Mouse (Mus musculus) liver, embryonic 15.5 days (tissue): Measurements from ENCODE around the gene Troap. TPM values are rescaled to one million over a fixed set of nuclear protein-coding genes. Genes with fewer than 3 reads are reported as not detected.

Experiments used
- ATAC-seq: fragments of 200-750 bp; cut with Nextera tagmentation; 2 replicates; pipeline ENCODE4 v1.8.0; 2017; ENCODE audit warnings: moderate number of reproducible peaks, mild to moderate bottlenecking, moderate library complexity; ENCODE audit not compliant: insufficient read depth
- H3K27ac ChIP-seq: fragments of 300-500 bp; sonication (generic); replicated peaks from 2 replicates; pipeline ENCODE4 v1.5.1; 2015; ENCODE audit warnings: mild to moderate bottlenecking, inconsistent platforms
- H3K27me3 ChIP-seq: fragments of 300-500 bp; sonication (generic); 2 replicates; pipeline ENCODE4 v1.6.1; 2015; ENCODE audit warnings: mild to moderate bottlenecking, inconsistent platforms
- H3K36me3 ChIP-seq: fragments of 300-500 bp; sonication (generic); replicated peaks from 2 replicates; pipeline ENCODE4 v1.6.1; 2015; ENCODE audit warnings: moderate library complexity, mild to moderate bottlenecking, inconsistent platforms
- H3K4me1 ChIP-seq: fragments of 300-500 bp; sonication (generic); replicated peaks from 2 replicates; pipeline ENCODE4 v1.6.1; 2015; ENCODE audit warnings: inconsistent platforms
- H3K4me2 ChIP-seq: fragments of 300-500 bp; sonication (generic); 2 replicates; pipeline ENCODE4 v1.6.1; 2015; ENCODE audit warnings: moderate library complexity, mild to moderate bottlenecking, inconsistent platforms
- H3K4me3 ChIP-seq: fragments of 300-500 bp; sonication (generic); replicated peaks from 2 replicates; pipeline ENCODE4 v1.5.1; 2015; ENCODE audit warnings: mild to moderate bottlenecking, inconsistent platforms
- H3K9ac ChIP-seq: fragments of 300-500 bp; sonication (generic); 2 replicates; pipeline ENCODE4 v1.6.1; 2015; ENCODE audit warnings: moderate library complexity, mild to moderate bottlenecking, inconsistent platforms
- H3K9me3 ChIP-seq: fragments of 300-500 bp; sonication (generic); replicated peaks from 2 replicates; pipeline ENCODE4 v1.6.1; 2016; ENCODE audit warnings: inconsistent platforms
- WGBS: fragments of 180-500 bp; shearing (Covaris S2); methylation state at CpG from one replicate; pipeline ENCODE4 v1.1.7; 2015; ENCODE audit warnings: mixed read lengths; ENCODE audit not compliant: insufficient replicate concordance; 5-methylcytosine and 5-hydroxymethylcytosine counted together
- polyA plus RNA-seq: library from polyadenylated mRNA; unstranded; fragments of >200 nt; fragmentation: Nextera tagmentation; extraction: Ambion mirVana; gene quantifications from 2 replicates; pipeline ENCODE4 v1.2.1, GENCODE M21; 2015

The Troap gene
- polyA plus RNA-seq, 1 experiment from 2014 or later, result 15.9 TPM

GRCm38 (mm10) chr15:99099984-99100383, 25.6 kb downstream of the Troap start:
- peaks cover 25% of the 10 kb centered on the region for H3K4me1 ChIP-seq
- peak overlapping the region; percentile 34 for H3K4me3 ChIP-seq
- H3K27ac ChIP-seq, result peak overlapping the region; percentile 69
- 40% methylated on average over 3 of the region's 3 CpGs for WGBS
- no peak overlapping the region for H3K9ac ChIP-seq
- no peaks in the 10 kb centered on the region for H3K36me3 ChIP-seq
- H3K9me3 ChIP-seq, result no peaks in the 10 kb centered on the region
- no peak for ATAC-seq
- H3K27me3 ChIP-seq, result peaks cover 70% of the 10 kb centered on the region
- peak overlapping the region; percentile 40 for H3K4me2 ChIP-seq

GRCm38 (mm10) chr15:99105238-99105637, 30.9 kb downstream of the Troap start:
- Histone ChIP-seq H3K27me3 (peaks cover 18% of the 10 kb centered on the region), H3K27ac (no peak overlapping the region)

GRCm38 (mm10) chr15:99107866-99108265, 33.5 kb downstream of the Troap start:
- H3K4me2 ChIP-seq, result no peak overlapping the region
- H3K4me1 ChIP-seq, result no peaks in the 10 kb centered on the region
- no peaks in the 10 kb centered on the region for H3K9me3 ChIP-seq
- no peak overlapping the region for H3K27ac ChIP-seq
- H3K4me3 ChIP-seq, result no peak overlapping the region
- 0 out of 2 replicates have a peak, but pooled peaks cover 3% of the 10 kb centered on the region for H3K27me3 ChIP-seq
- H3K9ac ChIP-seq, result no peak overlapping the region
- 57% methylated on average over 3 of the region's 3 CpGs for WGBS
- no peak for ATAC-seq
- H3K36me3 ChIP-seq, result peaks cover 4% of the 10 kb centered on the region; the same call in 1 of the 2 replicates

More at GRCm38 (mm10) chr15:99105238-99105637, 30.9 kb downstream of the Troap start:
- Histone ChIP-seq H3K9ac (no peak overlapping the region), H3K4me3 (no peak overlapping the region), H3K4me1 (no peaks in the 10 kb centered on the region), H3K4me2 (no peak overlapping the region), H3K36me3 (peaks cover 4% of the 10 kb centered on the region; the same call in 1 of the 2 replicates), H3K9me3 (no peaks in the 10 kb centered on the region)
- ATAC-seq, result no peak
- WGBS, result 37% methylated on average over 7 of the region's 7 CpGs

- no peak overlapping the region for H3K4me2 ChIP-seq
- H3K27ac ChIP-seq, result no peak overlapping the region
- no peaks in the 10 kb centered on the region for H3K27me3 ChIP-seq
- H3K9ac ChIP-seq, result no peak overlapping the region
- no peak for ATAC-seq
- no peaks in the 10 kb centered on the region for H3K9me3 ChIP-seq
- H3K36me3 ChIP-seq, result peaks cover 1% of the 10 kb centered on the region; the same call in 1 of the 2 replicates
- peaks cover 8% of the 10 kb centered on the region for H3K4me1 ChIP-seq
- H3K4me3 ChIP-seq, result no peak overlapping the region
- 57% methylated on average over 3 of the region's 3 CpGs for WGBS
These were observed 36.8 kb downstream of the Troap start for GRCm38 (mm10) chr15:99111139-99111538.

GRCm38 (mm10) chr15:99111809-99112208, 37.4 kb downstream of the Troap start:
- no peak for ATAC-seq
- Histone ChIP-seq H3K4me2 (no peak overlapping the region), H3K27ac (no peak overlapping the region), H3K36me3 (no peaks in the 10 kb centered on the region), H3K27me3 (no peaks in the 10 kb centered on the region), H3K9ac (no peak overlapping the region), H3K4me3 (no peak overlapping the region), H3K4me1 (peaks cover 8% of the 10 kb centered on the region), H3K9me3 (no peaks in the 10 kb centered on the region)
- 50% methylated on average over 4 of the region's 4 CpGs for WGBS

- Histone ChIP-seq H3K4me2 (peak overlapping the region; percentile 46), H3K9ac (no peak overlapping the region)
- 59% methylated on average over 11 of the region's 11 CpGs for WGBS
These were observed 38.5 kb downstream of the Troap start for GRCm38 (mm10) chr15:99112843-99113395.

DNA sequence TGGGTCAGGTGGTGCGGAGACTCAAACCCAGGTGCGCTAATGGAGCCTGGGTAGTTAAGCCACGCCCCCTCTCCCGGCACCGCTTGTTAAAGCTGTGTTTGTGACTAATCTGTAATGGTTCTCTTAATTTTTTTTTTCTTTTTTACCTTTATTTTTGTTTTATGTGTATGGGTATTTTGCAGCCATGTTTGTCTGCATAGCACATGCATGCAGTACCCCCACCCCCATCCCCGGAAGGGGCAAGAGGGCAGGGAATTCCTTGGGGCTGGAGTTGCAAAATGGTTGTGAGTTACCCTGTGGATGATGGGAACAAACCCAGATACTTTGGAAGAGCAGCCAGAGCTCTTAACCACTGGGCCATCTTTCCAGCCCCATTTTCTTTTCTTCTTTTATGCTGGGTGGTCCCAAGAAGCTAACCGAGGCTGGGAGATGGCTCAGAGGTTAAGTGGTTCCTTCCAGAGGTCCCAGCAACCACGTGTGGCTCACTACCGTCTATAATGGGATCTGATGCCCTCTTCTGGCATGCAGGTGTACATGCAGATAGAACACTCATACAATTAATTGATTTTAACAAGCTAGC, 39.1 kb downstream of the Troap start:
- 0 out of 2 replicates have a peak, but pooled peaks have one; percentile 47 for ATAC-seq
- Histone ChIP-seq H3K27ac (no peak overlapping the region), H3K27me3 (no peaks in the 10 kb centered on the region), H3K4me2 (peak overlapping the region; percentile 46), H3K4me1 (peaks cover 8% of the 10 kb centered on the region), H3K9me3 (no peaks in the 10 kb centered on the region), H3K9ac (no peak overlapping the region), H3K4me3 (peak overlapping the region; percentile 16), H3K36me3 (no peaks in the 10 kb centered on the region)
- WGBS, result 3% methylated on average over 9 of the region's 9 CpGs

More at GRCm38 (mm10) chr15:99112843-99113395, 38.5 kb downstream of the Troap start:
- no peaks in the 10 kb centered on the region for H3K27me3 ChIP-seq
- peak overlapping the region; percentile 16; the same call in 1 of the 2 replicates for H3K4me3 ChIP-seq
- H3K36me3 ChIP-seq, result no peaks in the 10 kb centered on the region
- no peak overlapping the region for H3K27ac ChIP-seq
- no peak for ATAC-seq
- peaks cover 8% of the 10 kb centered on the region for H3K4me1 ChIP-seq
- H3K9me3 ChIP-seq, result no peaks in the 10 kb centered on the region

DNA sequence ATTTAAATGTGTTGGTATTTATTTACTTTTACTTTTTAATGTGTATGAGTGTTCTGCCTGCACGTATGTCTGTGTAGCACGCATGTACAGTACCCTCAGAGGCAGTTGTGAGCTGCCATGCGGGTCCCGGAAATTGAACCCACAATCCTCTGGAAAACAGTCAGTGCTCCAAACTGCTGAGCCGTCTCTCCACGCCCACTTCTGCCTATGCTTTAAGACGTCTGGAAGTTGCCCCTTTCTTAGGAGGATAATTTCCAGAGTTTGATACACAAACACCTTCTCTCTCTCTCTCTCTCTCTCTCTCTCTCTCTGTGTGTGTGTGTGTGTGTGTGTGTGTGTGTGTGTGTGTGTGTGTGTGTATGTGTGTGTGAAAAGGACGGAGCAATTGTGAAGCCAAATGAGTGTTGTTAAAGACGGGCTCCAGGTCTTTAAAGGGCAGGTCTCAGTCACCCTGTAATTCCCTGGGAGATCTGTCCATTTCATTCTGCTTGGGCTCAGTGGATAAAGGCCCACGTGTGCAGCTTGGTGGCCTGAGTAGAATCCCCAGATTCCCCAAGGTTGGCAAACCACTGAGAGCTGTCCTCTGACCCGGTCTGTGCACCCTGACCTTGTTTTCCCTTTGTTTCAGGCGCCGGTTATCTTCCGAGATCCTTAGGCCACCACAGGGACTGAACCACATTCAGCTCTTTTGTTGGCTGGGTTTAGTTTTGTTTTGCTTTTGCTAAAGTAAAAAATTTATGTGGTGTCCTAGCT, 40.1 kb downstream of the Troap start:
- no peak for ATAC-seq
- H3K27ac ChIP-seq, result no peak overlapping the region
- no peak overlapping the region for H3K9ac ChIP-seq
- peaks cover 8% of the 10 kb centered on the region for H3K4me1 ChIP-seq
- no peak overlapping the region for H3K4me2 ChIP-seq
- no peaks in the 10 kb centered on the region for H3K36me3 ChIP-seq
- H3K27me3 ChIP-seq, result no peaks in the 10 kb centered on the region
- H3K9me3 ChIP-seq, result no peaks in the 10 kb centered on the region
- 45% methylated on average over 14 of the region's 14 CpGs for WGBS
- H3K4me3 ChIP-seq, result no peak overlapping the region

DNA sequence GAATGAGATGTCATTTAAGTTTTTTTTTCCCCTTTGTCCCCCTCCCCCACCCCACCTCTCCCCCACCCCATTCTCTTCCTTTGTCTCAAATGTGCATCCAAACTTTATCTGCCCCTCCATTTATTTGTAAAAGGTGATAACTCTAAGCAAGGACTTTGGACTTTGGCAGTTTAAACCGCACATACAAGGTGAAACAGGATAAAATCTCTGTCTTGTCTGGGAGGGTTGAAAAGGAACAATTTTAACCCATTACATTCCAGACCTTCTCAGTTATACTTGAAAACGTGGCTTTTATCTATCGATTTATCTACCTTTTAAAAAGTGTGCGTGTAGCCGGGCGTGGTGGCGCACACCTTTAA, 40.7 kb downstream of the Troap start:
- no peaks in the 10 kb centered on the region for H3K36me3 ChIP-seq
- no peak overlapping the region for H3K27ac ChIP-seq
- H3K4me2 ChIP-seq, result no peak overlapping the region
- no peaks in the 10 kb centered on the region for H3K27me3 ChIP-seq
- H3K9ac ChIP-seq, result no peak overlapping the region
- WGBS, result 49% methylated on average over 7 of the region's 7 CpGs
- H3K4me3 ChIP-seq, result no peak overlapping the region
- ATAC-seq, result no peak
- H3K9me3 ChIP-seq, result no peaks in the 10 kb centered on the region
- peaks cover 8% of the 10 kb centered on the region for H3K4me1 ChIP-seq

DNA sequence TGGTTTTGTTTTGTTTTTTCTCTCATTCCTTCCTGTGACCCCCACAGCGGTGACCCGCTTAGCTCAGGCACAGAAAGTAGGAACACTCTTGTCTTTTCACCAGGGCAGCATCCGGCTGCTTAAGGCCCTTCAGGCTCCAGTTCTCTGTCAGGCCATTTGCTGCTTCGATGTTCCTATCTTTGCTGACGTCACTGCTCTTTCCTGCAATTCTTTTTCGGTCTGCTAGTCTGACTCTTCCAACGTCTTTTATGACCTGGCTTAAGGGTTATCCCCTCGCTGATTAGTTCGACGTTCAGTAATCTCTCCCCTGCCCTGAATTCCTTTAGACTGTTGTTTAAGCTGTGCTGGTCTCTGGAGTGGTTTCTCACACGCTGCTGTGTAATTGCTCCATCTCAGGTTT, 42.2 kb downstream of the Troap start:
- Histone ChIP-seq H3K9me3 (no peaks in the 10 kb centered on the region), H3K27ac (no peak overlapping the region), H3K27me3 (peaks cover 4% of the 10 kb centered on the region), H3K4me1 (peaks cover 10% of the 10 kb centered on the region), H3K4me3 (no peak overlapping the region), H3K36me3 (no peaks in the 10 kb centered on the region), H3K4me2 (no peak overlapping the region), H3K9ac (no peak overlapping the region)
- 26% methylated on average over 11 of the region's 11 CpGs for WGBS
- ATAC-seq, result peak; percentile 44; the same call in 1 of the 2 replicates

GRCm38 (mm10) chr15:99120814-99121213, 46.4 kb downstream of the Troap start:
- Histone ChIP-seq H3K36me3 (no peaks in the 10 kb centered on the region), H3K4me1 (peaks cover 3% of the 10 kb centered on the region; the same call in 1 of the 2 replicates), H3K4me2 (no peak overlapping the region), H3K4me3 (no peak overlapping the region), H3K27me3 (peaks cover 15% of the 10 kb centered on the region), H3K27ac (no peak overlapping the region), H3K9me3 (no peaks in the 10 kb centered on the region), H3K9ac (no peak overlapping the region)
- no peak for ATAC-seq
- 8% methylated on average over 11 of the region's 11 CpGs for WGBS
